Mouse (Mus musculus): Measurements from ENCODE around the gene Dgkg. TPM values are rescaled to one million over a fixed set of nuclear protein-coding genes. Genes with fewer than 3 reads are reported as not detected.

Dgkg gene
- polyA plus RNA-seq, 1 experiment from 2014 or later = 2.1 TPM

DNA sequence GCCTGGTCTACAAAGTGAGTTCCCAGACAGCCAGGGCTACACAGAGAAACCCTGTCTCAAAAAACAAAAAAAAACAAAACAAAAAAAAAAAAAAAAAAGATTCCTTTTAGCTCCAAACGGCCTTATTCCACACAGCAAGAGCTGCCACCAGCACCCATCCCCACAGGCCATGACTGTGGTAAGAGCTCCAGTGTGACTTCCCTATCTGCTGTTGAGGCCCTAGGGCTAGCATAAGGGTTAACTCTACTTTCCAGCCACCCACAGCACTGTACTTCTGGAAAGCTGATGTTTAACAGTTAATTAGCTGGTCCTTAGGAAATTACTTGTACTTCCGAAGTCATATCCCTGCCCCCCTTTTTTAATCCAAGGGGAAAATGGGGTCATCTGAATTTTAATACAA, 225.7 kb downstream of the Dgkg start:
- H3K9ac ChIP-seq (ENCODE audit: low read length) = no peak overlapping the region
- no peak overlapping the region for H3K4me3 ChIP-seq (ENCODE audit: low read depth, low read length)
- peaks cover 27% of the 10 kb centered on the region for H3K4me1 ChIP-seq (ENCODE audit: control insufficient read depth, insufficient read depth, low read length)
- no peak for ATAC-seq
- no peak for DNase-seq (ENCODE audit: low spot score)
- WGBS = 43% methylated on average over 2 of the region's 2 CpGs
- H3K4me2 ChIP-seq (ENCODE audit: low read length) = no peak overlapping the region
- no peaks in the 10 kb centered on the region for H3K36me3 ChIP-seq (ENCODE audit: control insufficient read depth, insufficient read depth, low read length)
- peaks cover 20% of the 10 kb centered on the region for H3K27me3 ChIP-seq (replicated peaks; ENCODE audit: control insufficient read depth, insufficient read depth, low read length)
- H3K27ac ChIP-seq (ENCODE audit: low read depth, low read length) = no peak overlapping the region
- H3K9me3 ChIP-seq (replicated peaks; ENCODE audit: control insufficient read depth, low read length) = no peaks in the 10 kb centered on the region

DNA sequence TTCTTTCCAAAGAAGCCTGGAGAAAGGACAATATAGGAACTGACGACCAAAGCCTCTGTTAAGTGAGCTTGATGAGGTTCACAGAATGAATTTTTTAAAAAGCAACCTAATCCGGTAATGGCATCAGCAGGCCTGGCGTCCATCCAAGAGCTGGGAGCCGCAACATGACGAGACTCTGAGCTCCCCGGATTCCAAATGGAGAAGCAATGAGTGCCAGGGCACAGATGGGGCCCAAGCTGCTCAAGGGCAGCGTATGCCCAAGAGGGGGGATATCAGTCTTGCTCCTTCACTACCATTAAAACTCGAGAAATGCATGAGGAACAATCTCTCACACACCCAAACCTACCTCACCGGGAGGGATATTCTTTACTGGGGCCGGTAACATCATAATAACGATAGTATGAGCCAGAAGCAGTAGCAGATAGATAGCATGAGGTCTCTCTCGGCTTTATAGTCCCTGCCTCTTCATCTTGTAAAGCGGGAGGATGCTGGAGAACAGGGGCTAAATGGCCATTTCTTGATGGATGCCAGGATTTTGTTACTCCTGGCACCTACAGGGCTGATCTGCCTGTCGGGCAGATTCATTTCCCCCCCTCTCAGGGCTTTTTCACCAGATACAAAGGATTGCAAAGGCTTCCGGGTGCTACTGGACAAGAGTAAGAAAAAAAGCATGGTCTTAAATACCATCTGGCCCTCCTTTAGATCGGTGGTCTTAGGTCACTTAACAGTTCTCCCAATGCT, 226.6 kb downstream of the Dgkg start:
- H3K9me3 ChIP-seq (replicated peaks; ENCODE audit: control insufficient read depth, low read length) = no peaks in the 10 kb centered on the region
- WGBS = 25% methylated on average over 16 of the region's 16 CpGs
- peaks cover 27% of the 10 kb centered on the region for H3K4me1 ChIP-seq (ENCODE audit: control insufficient read depth, insufficient read depth, low read length)
- peaks cover 13% of the 10 kb centered on the region; the same call in 1 of the 2 replicates for H3K27me3 ChIP-seq (replicated peaks; ENCODE audit: control insufficient read depth, insufficient read depth, low read length)
- peak; percentile 95 for DNase-seq (ENCODE audit: low spot score)
- no peaks in the 10 kb centered on the region for H3K36me3 ChIP-seq (ENCODE audit: control insufficient read depth, insufficient read depth, low read length)
- ATAC-seq = peak; percentile 58; the same call in 1 of the 2 replicates
- no peak overlapping the region for H3K4me3 ChIP-seq (ENCODE audit: low read depth, low read length)
- peak overlapping the region; percentile 55; the same call in 1 of the 2 replicates for H3K27ac ChIP-seq (ENCODE audit: low read depth, low read length)
- H3K4me2 ChIP-seq (ENCODE audit: low read length) = peak overlapping the region; percentile 40; the same call in 1 of the 2 replicates
- H3K9ac ChIP-seq (ENCODE audit: low read length) = no peak overlapping the region

DNA sequence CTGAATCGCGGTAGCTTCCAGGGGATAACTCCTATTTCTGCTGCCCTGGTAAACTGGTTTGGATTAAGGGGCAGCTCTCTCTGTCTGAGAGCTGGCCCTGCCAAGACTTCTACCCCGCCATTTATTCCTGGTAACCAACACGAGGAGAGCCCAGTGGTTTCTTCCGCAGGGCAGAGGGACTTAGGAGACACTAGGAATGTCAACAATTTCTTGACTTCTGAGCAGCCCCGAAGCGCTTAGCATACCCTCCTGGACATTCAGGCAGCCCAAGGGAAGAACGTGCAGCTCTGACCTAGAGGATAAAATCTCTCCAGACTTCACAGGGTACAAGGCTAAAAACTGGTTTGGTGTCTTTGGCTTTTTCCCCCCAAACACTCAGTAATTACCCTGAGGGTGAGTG, 227.6 kb downstream of the Dgkg start:
- Histone ChIP-seq H3K4me3 (ENCODE audit: low read depth, low read length) (no peak overlapping the region), H3K9ac (ENCODE audit: low read length) (no peak overlapping the region), H3K4me1 (ENCODE audit: control insufficient read depth, insufficient read depth, low read length) (peaks cover 27% of the 10 kb centered on the region), H3K36me3 (ENCODE audit: control insufficient read depth, insufficient read depth, low read length) (no peaks in the 10 kb centered on the region), H3K27ac (ENCODE audit: low read depth, low read length) (no peak overlapping the region), H3K9me3 (replicated peaks; ENCODE audit: control insufficient read depth, low read length) (no peaks in the 10 kb centered on the region), H3K27me3 (replicated peaks; ENCODE audit: control insufficient read depth, insufficient read depth, low read length) (peaks cover 4% of the 10 kb centered on the region; the same call in 1 of the 2 replicates), H3K4me2 (ENCODE audit: low read length) (peak overlapping the region; percentile 40)
- DNase-seq (ENCODE audit: low spot score) (no peak), ATAC-seq (peak; percentile 11; the same call in 1 of the 2 replicates)
- 1% methylated on average over 8 of the region's 8 CpGs for WGBS

DNA sequence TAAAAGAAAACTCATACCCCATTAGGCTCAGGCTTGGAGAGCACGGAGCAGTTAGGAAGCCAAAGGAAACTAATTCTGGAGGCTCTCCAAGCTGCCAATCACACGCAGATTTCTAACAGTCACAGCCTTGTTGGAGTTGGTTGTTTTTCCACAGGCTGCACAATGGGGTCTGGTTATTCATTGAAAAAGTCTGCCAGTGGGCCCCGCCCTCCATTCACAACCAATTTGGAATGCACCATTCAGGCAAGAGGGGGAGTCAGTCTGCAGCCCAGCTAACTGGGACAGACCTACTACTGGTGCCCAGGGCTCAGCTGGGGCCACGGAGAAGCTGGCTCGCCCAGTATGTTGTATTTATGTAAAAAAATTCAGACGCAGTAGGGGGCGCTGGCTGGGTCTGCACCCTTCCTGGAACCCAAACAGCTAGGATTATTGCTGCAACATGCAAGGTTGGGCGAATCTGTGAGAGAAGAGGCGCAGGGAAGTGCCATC, 228.1 kb downstream of the Dgkg start:
- peak; percentile 98 for DNase-seq (ENCODE audit: low spot score)
- Histone ChIP-seq H3K9ac (ENCODE audit: low read length) (no peak overlapping the region), H3K4me1 (ENCODE audit: control insufficient read depth, insufficient read depth, low read length) (peaks cover 24% of the 10 kb centered on the region), H3K27ac (ENCODE audit: low read depth, low read length) (no peak overlapping the region), H3K36me3 (ENCODE audit: control insufficient read depth, insufficient read depth, low read length) (no peaks in the 10 kb centered on the region), H3K4me3 (ENCODE audit: low read depth, low read length) (no peak overlapping the region), H3K4me2 (ENCODE audit: low read length) (peak overlapping the region; percentile 40), H3K9me3 (replicated peaks; ENCODE audit: control insufficient read depth, low read length) (no peaks in the 10 kb centered on the region), H3K27me3 (replicated peaks; ENCODE audit: control insufficient read depth, insufficient read depth, low read length) (peaks cover 4% of the 10 kb centered on the region; the same call in 1 of the 2 replicates)
- under 1% methylated on average over 9 of the region's 9 CpGs for WGBS
- ATAC-seq = peak; percentile 94

DNA sequence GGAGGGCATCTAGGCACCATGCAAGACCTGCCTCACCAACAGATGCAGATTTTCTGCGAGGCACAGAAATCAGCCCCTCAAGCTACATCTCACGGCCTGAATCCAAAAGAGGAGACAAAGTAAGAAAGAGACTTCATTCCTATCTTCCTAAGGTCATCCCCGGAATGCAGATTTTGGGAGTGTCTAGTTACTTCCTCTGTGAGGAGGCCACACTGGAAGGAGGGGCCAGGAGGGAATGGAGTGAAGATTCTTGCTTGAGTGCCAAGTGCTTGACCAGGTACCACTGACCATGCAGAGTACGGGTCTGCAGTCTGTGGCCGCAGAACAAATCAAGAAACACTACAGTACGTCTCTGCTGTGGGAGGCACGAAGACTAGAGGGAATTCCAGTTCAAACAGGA, 230.2 kb downstream of the Dgkg start:
- 74% methylated on average over 7 of the region's 7 CpGs for WGBS
- no peak overlapping the region for H3K9ac ChIP-seq (ENCODE audit: low read length)
- H3K36me3 ChIP-seq (ENCODE audit: control insufficient read depth, insufficient read depth, low read length) = no peaks in the 10 kb centered on the region
- no peak overlapping the region for H3K27ac ChIP-seq (ENCODE audit: low read depth, low read length)
- DNase-seq (ENCODE audit: low spot score) (no peak), ATAC-seq (no peak)
- no peaks in the 10 kb centered on the region for H3K9me3 ChIP-seq (replicated peaks; ENCODE audit: control insufficient read depth, low read length)
- H3K4me3 ChIP-seq (ENCODE audit: low read depth, low read length) = no peak overlapping the region
- H3K4me1 ChIP-seq (ENCODE audit: control insufficient read depth, insufficient read depth, low read length) = peaks cover 22% of the 10 kb centered on the region
- no peak overlapping the region for H3K4me2 ChIP-seq (ENCODE audit: low read length)
- H3K27me3 ChIP-seq (replicated peaks; ENCODE audit: control insufficient read depth, insufficient read depth, low read length) = no peaks in the 10 kb centered on the region; the same call in 1 of the 2 replicates

DNA sequence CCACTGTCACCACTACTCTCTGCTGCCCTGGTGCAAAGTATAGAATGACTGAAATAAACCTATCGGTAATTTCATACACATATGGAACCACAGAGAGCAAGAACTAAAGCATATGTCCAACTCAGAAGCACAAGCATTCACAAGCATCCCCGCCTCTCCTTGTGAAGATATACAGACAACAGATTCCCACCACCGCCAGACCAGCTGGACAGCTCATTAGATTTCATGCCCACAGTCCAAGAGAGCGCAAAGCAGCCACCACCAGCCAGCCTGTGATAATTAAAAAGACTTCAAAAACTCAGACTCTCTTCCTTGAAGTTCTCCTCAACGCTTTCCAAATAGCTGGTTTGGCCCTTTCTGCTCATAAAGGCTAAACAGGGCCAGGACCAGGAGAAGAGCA, 234.8 kb downstream of the Dgkg start:
- ATAC-seq = no peak
- H3K27ac ChIP-seq (ENCODE audit: low read depth, low read length) = no peak overlapping the region
- no peaks in the 10 kb centered on the region for H3K9me3 ChIP-seq (replicated peaks; ENCODE audit: control insufficient read depth, low read length)
- H3K27me3 ChIP-seq (replicated peaks; ENCODE audit: control insufficient read depth, insufficient read depth, low read length) = no peaks in the 10 kb centered on the region
- no peak overlapping the region for H3K9ac ChIP-seq (ENCODE audit: low read length)
- H3K36me3 ChIP-seq (ENCODE audit: control insufficient read depth, insufficient read depth, low read length) = no peaks in the 10 kb centered on the region
- no peak overlapping the region for H3K4me2 ChIP-seq (ENCODE audit: low read length)
- no peak for DNase-seq (ENCODE audit: low spot score)
- 60% methylated on average over 5 of the region's 5 CpGs for WGBS
- no peaks in the 10 kb centered on the region for H3K4me1 ChIP-seq (ENCODE audit: control insufficient read depth, insufficient read depth, low read length)
- H3K4me3 ChIP-seq (ENCODE audit: low read depth, low read length) = no peak overlapping the region

Small RNA genes within 50 kb of the gene (microRNA-seq; reads per million reads assigned to microRNA genes)
- not detected for gene Mir6362
- not detected for gene Mir8095

Other genes starting within 250 kb of the Dgkg start
- gene Etv5, start 217.5 kb downstream of the Dgkg start, polyA plus RNA-seq (2014; fragmentation: Nextera tagmentation; extraction: Ambion mirVana) = 17.8 and 20.7 TPM in 2 replicates
- not detected in 2 replicates for gene Crygs, start 154.4 kb upstream of the Dgkg start, polyA plus RNA-seq (2014; fragmentation: Nextera tagmentation; extraction: Ambion mirVana)
- 29.7 and 30.7 TPM in 2 replicates for gene Tbccd1, start 200.4 kb upstream of the Dgkg start, polyA plus RNA-seq (2014; fragmentation: Nextera tagmentation; extraction: Ambion mirVana)
- 72.7 and 81.1 TPM in 2 replicates for gene Dnajb11, start 200.6 kb upstream of the Dgkg start, polyA plus RNA-seq (2014; fragmentation: Nextera tagmentation; extraction: Ambion mirVana)
- not detected in 2 replicates for gene Ahsg, start 234.1 kb upstream of the Dgkg start, polyA plus RNA-seq (2014; fragmentation: Nextera tagmentation; extraction: Ambion mirVana)

Measured in forebrain, embryonic 14.5 days (tissue).